Mouse (Mus musculus): ENCODE results near the gene Abraxas2.

The Abraxas2 gene

DNA sequence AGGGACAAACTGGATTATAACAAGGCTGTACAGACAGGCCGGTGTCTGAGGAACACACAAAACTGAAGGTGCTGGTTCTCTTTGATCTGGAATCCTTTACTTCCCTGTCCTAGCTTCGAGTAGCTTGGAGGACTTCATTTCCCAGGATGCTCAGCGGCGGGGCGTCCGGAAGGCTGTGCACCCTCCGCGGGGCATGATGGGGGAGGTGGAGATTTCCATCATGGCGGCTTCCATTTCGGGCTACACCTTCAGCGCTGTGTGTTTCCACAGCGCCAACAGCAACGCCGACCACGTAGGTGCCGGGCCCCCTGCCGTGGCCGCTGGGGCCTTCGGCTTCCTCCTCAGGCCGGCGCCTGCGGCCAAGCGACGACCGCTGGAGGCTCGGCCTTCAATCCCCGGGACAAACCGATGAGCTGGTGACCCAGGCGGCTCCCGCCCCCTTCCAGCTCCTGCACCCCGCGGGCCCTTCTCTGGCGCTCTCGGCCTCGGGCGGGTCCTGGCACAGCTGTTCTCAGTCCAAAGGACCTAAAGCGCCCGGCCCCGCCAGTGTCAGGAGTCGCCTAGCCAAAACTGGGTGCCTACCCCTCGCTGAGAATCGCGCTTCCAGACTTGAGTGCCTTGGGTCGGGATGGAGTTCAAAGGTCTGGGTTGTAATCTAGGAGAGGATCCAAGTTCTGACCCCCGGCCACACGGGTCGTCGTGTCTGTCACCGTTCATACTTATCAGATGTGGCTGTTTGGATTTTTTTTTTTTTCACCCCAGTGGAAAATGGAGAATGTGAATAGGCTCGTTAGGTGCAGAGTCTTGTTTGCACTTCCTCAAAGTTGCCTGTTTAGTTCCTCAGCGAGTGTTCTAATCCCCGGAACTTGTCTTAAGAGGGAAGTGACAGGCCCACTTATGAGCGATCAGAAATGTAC is at the start of gene Abraxas2:
Gene Abraxas2 (plus strand): TSS at position 184 of the 917 bp plus-strand sequence.
- DNase-seq = peak; percentile 92

DNA sequence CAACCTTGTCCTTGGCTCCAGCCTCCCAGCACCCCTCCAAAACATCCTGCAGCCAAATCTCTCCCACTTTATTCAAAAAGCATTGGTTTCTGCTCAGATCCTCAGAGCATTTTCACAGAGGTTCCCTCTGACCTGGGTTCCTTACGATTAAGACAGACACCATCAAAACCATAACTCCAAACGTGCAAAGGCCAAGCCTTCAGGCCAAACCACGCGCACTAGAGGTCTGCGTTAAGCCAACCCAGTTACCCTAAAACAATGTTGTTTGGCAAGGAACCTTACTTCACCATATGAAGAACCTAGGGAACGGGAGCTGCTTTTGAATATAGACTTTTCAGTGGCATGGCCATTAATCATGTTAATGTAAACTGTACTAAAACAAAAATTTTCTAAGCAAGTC is 49.3 kb upstream of the Abraxas2 start:
- no peak for DNase-seq

DNA sequence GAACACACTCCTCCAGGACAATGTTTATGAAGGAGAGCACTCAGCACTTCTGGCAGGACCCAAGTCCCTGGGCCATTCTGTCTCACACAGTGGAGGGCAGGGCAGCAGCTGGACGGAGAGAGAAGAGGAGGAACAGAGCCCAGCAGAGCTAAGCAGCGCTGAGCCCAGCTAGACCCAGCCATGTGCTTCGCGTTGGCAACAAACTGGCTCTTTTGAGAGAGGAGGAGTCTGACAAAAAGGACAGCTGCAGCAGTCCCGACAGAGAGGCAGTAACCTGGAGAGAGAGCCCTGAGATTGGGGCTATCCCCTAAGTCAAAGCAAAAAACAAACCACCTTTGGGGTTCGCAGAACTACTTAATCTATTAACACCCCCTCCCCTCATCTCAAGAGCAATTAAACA is 48.7 kb upstream of the Abraxas2 start:
- peak; percentile 55 for DNase-seq

DNA sequence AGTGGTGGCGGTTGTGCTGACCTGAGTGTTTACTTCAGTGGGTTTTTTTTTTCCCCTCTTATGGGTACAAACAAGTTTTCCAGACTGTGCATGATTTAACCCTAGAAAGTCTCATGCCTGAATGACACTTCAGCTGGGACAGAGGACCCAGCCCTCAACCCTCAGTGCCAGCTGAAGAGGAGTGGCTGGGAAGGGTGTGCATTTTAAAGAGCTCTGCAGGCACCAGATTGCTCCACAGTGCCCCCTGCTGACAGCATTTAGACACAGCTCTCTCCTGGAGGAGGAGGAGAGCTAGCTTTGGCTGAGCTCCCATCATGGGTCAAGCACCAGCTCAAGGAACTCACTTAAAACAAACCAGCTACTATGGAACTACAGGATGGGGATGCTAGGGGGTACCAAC is 48.1 kb upstream of the Abraxas2 start:
- DNase-seq = peak; percentile 93

DNA sequence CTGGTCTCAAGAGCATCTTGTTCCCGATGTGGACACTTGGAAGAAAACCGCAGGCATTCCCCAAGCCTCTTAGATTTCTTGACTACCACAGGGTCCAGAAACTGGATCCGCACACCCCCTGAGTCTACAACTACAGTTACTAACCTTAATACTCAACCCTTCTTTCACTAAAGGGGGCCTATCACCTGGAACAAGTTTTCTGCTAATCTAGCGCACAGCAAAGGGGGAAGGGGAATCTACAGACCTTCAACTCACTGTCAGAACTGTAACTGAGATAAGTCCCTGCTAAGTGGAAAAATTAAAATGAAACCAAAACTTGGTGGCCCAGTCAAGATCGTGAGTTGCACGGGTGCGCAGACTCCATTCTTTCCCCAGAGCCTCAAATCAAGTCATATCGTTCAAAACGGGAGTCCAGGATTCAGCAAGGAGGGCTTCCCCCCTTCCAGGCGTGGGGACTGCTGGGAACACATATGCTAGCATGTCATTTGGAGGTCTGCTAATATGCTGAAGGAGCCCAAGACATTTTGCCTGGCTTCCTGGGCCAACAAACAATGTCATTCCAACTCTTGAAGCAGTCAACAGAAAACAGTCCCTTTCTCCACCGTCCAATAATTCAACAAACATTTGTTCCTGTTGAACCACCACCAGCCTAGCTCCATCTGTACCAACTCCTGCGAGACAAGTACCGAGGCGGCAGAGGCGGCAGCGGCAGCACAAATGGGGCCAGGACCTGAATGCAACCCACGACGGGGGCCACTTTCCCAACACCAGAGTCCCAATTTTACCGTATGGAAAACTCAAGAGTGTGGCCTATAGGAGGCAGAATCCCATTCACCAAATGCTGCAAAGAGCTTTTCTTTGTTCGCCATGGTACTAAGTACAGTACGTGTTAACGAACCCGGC is 47.1 kb upstream of the Abraxas2 start:
- DNase-seq = peak; percentile 50

DNA sequence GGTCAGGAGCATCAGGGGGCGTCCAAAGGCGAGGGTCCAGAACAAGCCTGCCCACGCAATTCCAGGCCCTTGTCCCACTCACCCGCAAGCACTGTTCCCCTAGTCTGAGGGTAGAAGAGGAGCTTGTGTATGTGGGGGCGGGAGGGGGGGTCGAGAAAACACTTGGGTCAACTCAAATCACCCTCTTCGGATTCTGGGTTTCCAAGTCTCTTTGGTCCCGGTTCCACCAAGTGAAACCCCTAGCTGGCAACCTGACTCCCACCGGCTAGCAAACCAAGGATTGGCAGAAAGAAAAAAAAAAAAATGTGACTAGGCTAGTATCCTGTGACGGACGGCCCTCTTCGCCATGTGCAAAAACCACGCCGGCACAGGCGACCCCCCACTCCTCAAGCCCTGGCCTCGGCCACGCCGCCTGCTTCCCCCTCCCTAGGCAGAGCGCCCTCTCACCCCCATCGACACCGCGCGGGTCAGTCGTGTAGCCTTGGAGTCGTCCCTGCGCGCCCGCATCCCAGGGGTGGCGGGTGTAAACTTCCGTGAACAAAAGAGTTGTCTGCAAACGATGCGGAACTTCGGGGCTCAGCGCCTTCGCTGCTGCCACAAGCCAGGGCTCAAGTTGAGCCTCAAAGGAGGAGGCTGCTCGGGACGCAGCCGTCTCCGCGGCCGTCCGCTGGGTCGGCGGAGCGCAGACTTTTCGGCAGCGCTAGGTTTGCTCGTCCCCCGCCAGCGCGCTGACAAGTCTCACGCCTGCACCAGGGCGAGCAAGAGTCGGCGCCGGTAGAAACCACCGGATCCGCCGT is 46.2 kb upstream of the Abraxas2 start:
- peak; percentile 71 for DNase-seq

DNA sequence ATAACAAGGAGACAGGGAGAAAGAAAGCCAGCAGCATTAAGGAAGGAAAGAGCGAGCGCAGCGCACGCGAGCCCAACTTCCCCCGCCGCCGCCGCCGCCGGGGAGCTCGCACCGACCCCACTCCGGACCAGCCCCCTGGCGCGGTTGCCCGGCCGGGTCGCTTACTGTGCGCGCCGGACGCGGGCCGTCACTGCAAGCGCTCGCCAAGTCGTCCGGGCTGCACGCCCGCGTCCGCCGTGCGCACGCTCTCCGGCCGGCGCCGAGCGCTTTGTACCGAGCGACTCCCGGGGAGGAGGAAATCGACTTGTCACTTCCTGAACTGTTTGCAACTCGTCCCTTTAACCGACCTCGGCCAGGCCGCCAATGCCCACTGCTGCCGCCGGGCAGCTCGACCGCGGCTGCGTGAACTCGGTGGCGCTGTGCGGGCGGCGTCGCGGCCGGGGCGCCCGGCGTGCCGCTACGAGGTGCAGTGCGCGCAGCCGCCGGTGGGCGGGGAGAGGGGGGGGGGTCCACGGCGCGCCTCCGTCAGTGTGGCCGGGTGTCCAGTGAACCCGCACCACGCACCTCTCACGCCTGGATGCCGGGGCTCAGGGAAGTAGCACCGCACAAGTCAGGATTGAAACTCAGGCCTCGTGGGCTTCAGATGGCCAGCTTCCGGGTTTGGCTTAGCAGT is 45.5 kb upstream of the Abraxas2 start, which contains the start of gene Fam53b:
Gene Fam53b (minus strand): TSS at position 471 of the 673 bp plus-strand sequence.
- DNase-seq = peak; percentile 82

DNA sequence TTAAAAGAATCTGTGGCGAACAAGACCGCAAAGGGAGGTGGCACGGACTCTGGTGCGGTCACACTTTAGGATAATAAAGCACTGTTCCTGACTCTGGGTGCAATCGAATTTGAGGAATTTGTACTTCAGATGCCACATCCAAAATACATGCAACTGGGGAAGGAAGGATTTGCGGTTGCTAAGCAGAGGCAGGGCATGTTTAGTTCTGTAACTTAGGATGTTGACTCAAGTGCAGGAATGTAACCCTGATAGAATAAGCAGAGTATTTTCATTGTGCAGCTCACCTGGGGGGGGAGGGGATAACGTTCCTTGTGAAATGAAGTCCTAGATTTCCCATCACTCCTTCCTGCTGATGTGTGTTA is 45.0 kb upstream of the Abraxas2 start:
- DNase-seq = no peak

DNA sequence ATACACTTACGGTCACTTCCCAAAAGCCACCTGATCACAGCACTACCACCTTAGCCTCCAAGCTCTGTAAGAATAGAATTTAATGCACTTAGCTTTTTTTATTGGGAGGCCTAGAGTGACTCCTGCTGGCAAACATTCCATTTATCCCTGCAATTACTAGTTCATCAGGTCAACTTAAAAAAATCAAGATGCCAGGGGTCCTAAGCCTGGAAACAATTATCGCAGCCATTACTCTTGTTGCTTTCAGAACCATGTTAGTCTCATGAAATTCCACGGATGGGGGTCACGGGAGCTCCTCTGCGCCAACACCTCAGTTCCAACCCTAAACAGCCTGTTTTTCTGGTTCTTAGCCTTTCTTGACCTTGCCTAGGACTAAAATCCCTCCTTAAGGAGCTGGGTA is 43.9 kb upstream of the Abraxas2 start:
- DNase-seq = no peak

DNA sequence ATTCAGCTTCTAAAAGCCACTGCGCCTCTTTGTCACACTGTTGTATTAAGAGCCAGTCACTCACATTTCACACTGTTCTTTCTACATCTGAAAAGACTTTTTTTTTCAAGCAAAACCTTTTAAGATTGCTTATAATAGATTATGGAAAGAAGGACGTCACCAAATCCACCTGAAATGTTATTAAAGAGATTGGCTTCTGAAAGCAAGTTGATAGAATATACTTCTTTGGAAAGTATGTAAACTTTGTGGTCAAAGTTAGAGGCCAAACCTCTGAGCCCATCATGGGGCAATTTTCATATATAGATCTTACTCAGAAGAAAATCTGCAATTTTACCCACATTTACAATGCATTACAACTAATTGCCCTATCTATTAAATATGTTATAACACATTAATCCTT is 42.5 kb upstream of the Abraxas2 start:
- no peak for DNase-seq

DNA sequence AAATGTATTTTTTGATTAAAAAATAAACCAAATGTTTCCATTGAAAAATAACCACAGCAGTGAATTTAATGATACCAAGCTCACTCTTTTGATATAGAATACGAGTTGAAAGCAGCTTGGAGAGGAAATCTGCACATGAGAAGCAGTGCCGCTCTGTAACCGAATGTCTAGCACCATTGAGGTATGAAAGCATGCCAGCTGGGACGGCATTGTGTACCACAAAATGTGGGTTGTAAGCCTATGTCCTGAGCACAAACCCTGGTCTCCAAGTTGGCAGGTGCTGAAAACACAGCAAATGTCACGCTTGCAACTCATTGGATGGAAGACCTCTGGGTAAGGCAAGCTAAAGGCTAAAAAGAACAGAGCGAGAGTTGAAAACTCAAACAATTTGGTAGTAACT is 42.0 kb upstream of the Abraxas2 start:
- no peak for DNase-seq

DNA sequence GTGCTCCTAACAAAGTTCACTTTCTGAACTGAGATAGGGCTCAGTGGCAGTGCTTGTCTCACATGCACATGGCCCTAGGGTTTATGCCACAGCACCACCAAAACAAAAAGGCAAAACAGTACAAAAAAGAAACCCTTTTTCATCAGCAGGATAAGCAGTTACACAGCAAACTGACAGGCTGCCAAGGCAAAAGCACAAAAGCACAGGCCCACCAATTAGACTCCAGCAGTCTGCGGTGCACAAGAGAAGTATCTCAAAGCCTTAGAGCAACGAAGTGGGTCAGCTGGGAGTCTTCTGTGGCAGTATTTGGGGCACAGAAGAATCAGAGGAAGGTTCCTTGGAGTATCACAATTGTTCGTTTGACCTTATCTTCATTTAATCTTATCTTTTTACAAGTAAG is 38.3 kb upstream of the Abraxas2 start:
- DNase-seq = no peak

DNA sequence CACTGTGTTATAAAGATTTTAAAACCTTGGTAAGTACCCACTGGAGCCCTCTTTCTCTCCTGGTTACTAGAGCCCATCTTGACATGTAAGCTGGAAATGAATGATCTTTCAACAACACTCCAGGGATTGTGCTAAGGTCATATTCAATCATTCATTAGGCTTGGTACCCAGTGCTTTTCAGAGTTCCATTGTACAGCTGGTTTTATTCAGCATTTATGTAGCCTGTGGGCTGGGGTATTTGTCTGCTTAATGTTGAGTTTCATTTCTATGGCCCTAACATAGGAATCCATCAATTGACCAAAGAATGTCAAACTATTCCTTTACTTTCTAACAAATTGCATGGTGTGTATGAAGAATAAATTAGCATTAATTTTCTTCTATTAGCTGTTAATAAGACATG is 35.2 kb upstream of the Abraxas2 start:
- no peak for DNase-seq

DNA sequence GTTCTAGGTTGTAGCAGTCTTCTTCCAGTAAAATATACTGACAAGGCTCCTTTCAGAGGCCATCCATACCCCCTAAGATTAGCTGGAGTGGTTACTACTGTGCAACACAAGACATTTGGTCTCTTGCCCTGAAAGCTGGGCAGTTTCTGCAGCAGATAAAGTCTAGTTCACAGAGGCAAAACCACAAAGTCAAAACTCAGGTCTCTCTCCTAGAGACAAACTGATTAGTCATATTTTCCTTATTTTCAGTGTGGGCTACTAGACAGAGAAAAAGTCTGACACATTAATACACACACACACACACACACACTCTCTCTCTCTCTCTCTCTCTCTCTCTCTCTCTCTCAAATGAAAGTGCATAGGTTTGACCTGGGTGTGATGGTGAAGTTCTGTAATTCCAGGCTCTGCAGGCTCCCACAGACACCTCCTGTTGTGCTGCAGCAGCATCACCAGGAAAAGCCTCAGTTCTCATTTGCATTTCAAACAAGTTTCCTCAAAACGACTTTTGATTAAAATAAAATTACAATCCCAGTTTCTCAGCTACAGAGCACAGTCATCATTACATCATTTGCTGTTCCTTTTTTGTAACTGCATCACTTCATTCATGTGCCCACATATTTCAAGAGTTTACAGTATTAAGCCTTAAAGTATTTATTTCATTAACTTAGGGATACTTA is 34.5 kb upstream of the Abraxas2 start:
- DNase-seq = no peak

DNA sequence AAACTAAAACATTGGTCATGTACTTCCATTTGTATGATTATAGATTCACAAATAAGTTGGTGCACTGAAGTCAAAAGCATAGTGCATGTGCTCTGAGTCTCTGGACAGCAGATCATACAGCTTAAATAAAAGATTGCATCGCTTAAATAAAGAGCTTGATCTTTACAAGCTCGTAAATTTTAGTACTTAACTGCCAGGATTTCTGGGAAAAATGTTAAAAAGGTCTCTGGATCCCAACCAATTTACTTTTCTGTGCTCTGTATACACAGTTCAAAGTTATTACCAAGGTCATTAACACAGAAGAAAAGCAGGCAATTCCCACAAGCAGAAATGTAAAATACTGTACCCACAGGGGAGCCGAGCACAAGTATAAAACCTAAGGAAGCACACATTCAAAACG is 28.1 kb upstream of the Abraxas2 start:
- DNase-seq = no peak

DNA sequence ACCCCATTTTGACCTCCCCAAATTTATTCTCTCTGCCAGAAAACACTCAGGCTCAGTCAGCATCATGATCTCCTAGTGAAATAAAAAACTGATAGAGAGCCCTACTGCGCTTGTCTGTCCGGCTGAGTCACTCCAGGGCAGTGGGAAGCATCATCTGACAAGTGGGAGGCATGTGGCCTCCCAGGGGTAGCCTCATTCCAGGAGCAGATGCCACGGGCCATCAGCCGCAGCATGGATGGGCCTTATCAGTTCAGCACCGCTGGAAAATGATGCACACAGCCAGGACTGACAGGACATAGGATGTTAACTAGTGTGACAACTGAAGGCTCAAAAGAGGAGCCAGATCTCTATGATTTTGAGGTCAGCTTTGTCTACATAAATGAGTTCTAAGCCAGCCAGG is 17.7 kb upstream of the Abraxas2 start:
- DNase-seq = no peak

DNA sequence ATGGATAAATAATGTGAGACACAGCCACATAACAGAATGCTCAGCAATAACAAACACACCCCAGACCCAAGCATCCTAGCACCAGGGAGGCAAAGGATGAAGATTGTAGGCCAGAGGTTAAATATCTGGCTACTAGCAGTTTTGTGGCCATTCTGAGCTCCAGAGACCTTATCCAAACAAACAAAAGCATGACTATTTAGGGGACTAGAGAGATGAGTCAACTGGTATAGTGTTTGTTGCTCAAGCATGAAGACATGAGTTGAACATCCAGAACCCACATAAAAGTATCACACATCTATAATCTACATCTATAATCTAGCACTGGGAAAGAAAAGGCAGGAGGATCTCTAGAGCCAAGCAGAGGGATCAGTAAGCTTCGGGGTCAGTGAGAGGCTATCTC is 16.6 kb upstream of the Abraxas2 start:
- no peak for DNase-seq

DNA sequence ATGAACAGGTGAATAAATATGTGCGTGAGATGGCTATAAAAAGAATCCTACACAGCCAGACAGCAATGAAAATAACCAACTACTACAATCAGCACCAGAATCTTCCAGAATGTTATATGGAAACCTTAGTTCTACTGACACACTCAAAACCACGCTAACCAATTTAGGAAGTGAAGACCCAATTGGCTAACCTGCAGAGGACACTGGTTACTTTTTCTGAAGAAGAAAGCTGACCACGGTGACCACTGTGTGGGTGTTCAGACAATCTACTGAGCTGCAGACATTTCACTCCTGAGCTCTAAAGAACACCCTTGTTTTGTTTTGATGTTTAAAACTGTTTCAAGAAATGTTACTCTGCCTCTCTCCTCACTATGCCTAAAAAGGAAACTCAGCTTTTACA is 15.9 kb upstream of the Abraxas2 start:
- no peak for DNase-seq

DNA sequence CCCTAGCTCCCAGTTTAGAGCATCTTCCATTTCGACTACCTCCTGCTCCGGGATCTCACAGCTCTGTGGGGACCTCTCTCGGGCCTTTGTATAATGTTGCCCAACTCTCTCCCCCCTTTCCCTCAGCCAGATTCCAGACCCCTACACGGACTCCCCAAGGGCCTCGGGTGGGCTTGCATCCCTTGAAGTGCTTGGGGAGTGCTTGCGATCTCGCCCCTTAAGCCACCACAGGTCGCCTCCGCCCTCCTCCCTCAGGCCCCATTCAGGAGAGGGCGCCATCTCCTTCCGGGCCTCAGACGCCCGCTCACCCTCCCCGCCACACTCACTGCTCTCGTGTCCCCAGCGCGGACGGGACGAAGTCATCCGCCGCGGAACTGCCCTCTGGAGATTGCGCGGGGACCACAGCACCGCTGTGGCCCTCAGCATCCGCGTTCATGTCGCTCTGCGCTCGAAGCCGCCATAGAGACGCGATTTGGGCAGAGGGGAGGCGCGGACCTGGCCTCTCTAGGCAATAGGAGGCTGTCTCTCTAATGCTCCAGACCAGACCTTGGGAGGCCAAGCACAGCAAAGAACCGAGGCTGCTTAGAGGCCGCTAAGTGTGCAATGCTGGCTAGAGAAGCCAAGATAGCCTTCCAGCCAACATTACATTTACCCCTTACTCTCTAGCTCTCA is 6.7 kb upstream of the Abraxas2 start, which contains the start of gene Eef1akmt2:
Gene Eef1akmt2 (minus strand): TSS at position 501 of the 672 bp plus-strand sequence.
- DNase-seq = peak; percentile 89

DNA sequence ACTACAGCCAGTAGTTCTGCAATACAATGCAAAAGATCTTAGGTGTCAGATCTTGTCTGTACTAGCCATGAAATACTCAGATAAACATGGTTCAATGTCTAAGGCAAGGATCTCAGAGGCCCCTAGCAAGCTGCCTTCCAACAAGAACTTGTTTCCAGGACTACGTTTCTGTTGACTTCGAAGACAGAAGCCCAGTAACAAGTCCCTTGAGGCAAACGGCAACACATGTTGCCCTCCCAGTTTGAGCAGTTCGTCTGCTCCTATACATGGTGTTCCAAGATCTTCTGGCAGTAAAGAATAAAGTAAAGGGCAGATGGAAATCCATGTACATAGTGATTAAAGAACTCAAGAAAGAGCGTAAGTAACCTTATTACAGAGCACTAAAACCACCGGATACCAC is 5.7 kb upstream of the Abraxas2 start:
- DNase-seq = no peak

DNA sequence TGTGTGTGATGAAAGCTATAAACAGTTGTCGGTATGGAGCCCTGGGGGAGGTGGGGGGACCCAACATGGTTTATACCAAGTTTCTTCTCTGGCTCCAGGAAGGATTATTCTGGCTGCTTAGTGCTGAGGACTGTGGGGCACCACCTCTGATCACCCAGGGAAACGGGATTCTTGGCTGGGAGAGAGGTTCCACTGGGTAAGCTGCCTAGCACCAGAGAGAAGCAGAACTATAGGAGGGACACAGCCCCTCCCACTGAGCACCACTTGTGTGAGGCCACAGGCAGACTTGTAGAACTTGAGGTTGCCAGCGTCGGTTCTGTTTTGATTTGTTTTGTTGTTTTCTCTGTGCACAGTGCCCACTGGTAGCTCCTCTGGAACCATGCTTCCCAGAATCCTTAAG is 5.1 kb upstream of the Abraxas2 start:
- no peak for DNase-seq
